Mouse (Mus musculus) lung, adult 2 months (tissue): ENCODE data around the gene Ier2. TPM values are rescaled to one million over a fixed set of nuclear protein-coding genes. Genes with fewer than 3 reads are reported as not detected.
A peak's percentile ranks its signal among the peaks of the same experiment; 100 is the strongest.

Experiments
- DNase-seq: peaks from one replicate; pipeline ENCODE4 v3.0.0; 2022
- H3K4me1 ChIP-seq: fragments of 200-500 bp; 2 replicates; pipeline ENCODE4 v1.6.1; 2011; ENCODE audit warnings: low read length; ENCODE audit not compliant: control insufficient read depth, insufficient read depth
- H3K4me3 ChIP-seq: fragments of 200-500 bp; replicated peaks from 2 replicates; pipeline ENCODE3; 2011; ENCODE audit warnings: low read depth, mild to moderate bottlenecking, control low read depth, low read length; ENCODE audit errors: extremely low read depth
- CTCF ChIP-seq: fragments of 200-500 bp; IDR thresholded peaks from 2 replicates; pipeline ENCODE4 v1.5.1; 2011; ENCODE audit warnings: mild to moderate bottlenecking, low read length, control low read depth; ENCODE audit not compliant: insufficient read depth
- POLR2A ChIP-seq: fragments of 200-500 bp; IDR thresholded peaks from 2 replicates; pipeline ENCODE4 v1.6.1; 2011; ENCODE audit warnings: low read depth, mild to moderate bottlenecking, control low read depth, low read length, borderline replicate concordance; ENCODE audit errors: extremely low read depth
- WGBS: fragments of 180-500 bp; shearing (Covaris S2); methylation state at CpG from one replicate; pipeline ENCODE4 v1.1.7; 2018; 5-methylcytosine and 5-hydroxymethylcytosine counted together
- polyA plus RNA-seq: library from polyadenylated mRNA; depleted of rRNA; stranded (reverse); fragments of >200 nt; gene quantifications from 2 replicates; pipeline ENCODE4 v1.2.3, GENCODE M21; 2012

Gene Ier2
- polyA plus RNA-seq, 1 experiment: 47.1 TPM

DNA sequence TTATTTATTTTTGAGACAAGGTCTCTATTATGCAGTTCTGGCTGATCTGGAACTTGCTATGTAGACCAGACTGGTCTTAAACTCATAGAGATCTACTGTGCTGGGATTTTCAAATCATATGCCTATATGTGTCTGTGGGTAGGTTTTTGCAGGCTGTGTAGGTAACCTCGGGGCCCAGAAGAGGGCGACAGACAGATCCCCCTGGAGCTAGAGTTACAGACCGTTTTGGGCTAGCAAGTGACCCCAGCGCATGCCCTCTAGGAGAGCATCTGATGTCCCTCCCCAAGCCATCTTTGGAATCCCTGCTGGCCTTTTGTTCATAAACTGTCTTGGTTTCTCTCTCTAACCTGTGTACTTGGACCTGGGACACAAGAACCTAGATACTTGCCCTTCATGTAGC is 8.1 kb downstream of the Ier2 start:
- 43% methylated on average over 4 of the region's 4 CpGs for WGBS
- no peak for DNase-seq
- Histone ChIP-seq H3K4me1 (peaks cover 6% of the 10 kb centered on the region), H3K4me3 (no peak overlapping the region)
- TF ChIP-seq CTCF (no peak), POLR2A (no peak)

GRCm38 (mm10) chr8:84653092-84653631 is 9.5 kb downstream of the Ier2 start:
- no peak for TF ChIP-seq CTCF
- no peak for TF ChIP-seq POLR2A
- Histone ChIP-seq H3K4me1 (peaks cover 2% of the 10 kb centered on the region), H3K4me3 (no peak overlapping the region)
- DNase-seq: no peak
- WGBS: 53% methylated on average over 9 of the region's 9 CpGs

GRCm38 (mm10) chr8:84650213-84650612 is 12.4 kb downstream of the Ier2 start:
- WGBS: 66% methylated on average over 3 of the region's 3 CpGs
- Histone ChIP-seq H3K4me3 (no peak overlapping the region), H3K4me1 (peaks cover 7% of the 10 kb centered on the region)
- TF ChIP-seq POLR2A (no peak), CTCF (no peak)
- DNase-seq: no peak

DNA sequence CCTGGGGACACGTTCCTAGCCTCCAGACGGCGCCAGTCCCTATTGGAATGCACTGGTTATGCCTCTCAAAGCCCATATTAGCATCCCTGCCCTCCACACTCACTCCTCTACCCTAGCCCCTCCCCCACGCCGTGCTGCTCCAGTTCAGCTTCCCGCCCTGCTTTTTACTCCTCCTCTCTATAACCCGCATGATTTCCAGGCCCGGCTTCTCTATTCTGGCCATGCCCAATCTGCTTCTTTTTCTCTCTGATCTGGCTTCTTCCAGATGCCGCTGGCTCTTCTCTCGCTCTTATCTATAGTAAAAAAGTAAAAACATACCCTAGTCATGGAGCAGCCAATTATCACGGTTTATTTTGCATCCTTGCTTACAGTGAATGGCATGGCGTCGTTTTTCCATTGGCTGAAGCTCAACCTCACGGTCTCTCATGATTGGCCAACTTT is 15.2 kb downstream of the Ier2 start:
- no peak for TF ChIP-seq POLR2A
- 0 out of 2 replicates have a peak, but pooled peaks have one; percentile 12 for TF ChIP-seq CTCF
- H3K4me1 ChIP-seq: peaks cover 7% of the 10 kb centered on the region
- WGBS: 7% methylated on average over 14 of the region's 14 CpGs
- DNase-seq: no peak
- no peak overlapping the region for H3K4me3 ChIP-seq

DNA sequence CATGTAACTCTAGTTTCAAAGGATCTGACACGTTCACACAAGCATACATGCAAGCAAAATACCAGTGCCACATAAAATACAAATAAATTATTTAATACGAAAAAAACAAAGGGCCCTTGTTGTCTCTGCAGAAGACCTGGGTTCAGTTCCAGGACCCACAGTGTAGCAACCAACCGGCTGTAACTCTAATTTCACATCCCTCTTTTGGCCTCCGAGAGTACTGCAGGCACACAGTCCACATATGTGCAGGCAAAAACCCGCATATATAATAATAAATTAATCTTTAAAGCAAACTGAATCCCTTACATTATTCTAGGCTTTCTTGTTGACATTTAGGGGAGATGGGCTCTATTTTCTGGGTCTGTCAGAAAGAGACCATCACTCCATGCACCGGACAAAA is 15.9 kb downstream of the Ier2 start:
- peaks cover 7% of the 10 kb centered on the region for H3K4me1 ChIP-seq
- H3K4me3 ChIP-seq: no peak overlapping the region
- TF ChIP-seq CTCF (no peak), POLR2A (no peak)
- WGBS: 58% methylated on average over 6 of the region's 6 CpGs
- no peak for DNase-seq

DNA sequence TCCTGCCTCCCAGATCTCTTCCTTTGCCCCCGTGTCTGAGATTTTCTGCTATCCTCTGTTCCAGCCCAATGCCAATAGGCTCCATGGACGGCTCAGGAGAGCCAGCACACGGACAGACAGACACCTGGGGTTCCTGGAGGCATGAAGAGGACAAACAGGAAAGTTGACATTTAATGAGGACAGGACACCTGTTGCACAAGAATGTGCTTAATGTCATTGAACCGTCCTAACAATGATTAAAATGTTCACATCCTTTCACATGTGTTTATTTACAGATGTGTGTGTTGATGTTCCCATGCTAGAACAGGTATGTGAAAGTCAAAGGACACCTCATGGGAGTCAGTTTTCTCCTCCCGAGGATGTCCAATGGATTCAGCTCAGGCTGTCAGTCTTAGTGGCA is 19.6 kb downstream of the Ier2 start:
- 61% methylated on average over 5 of the region's 5 CpGs for WGBS
- no peak for DNase-seq
- TF ChIP-seq CTCF (no peak), POLR2A (no peak)
- no peak overlapping the region for H3K4me3 ChIP-seq
- peaks cover 7% of the 10 kb centered on the region for H3K4me1 ChIP-seq

DNA sequence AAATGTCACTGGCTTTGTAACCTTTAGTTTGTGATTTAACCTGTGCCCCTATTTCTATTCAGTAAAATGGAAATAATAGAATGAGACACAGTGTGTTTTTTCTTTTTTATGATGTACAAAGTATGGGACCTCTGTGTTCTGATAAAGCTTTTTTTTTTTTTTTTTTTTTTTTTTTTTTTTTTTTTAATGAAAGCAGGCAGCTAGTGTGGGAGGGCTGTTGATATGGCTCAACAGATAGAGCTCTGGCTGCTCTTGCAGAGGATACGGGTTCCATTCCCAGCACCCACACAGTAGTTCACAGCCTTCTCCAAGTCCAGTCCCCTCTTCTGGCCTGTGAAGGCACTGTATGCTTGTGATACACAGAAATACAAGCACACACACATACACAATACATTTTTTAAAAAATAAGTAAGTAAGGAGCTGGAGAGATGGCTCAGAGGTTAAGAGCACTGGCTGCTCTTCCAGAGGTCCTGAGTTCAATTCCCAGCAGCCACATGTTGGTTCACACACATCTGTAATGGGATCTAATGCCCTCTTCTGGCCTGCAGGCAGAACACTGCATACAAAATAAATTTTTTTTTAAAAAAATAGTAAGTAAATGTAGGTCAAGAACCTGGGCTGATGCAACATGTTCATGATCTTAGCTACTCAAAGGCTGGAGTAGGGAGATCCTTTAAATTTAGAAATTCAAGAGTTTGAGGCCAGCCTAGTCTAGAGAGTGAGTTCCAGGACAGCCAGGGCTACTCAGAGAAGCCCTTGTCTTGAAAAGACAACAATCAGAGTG is 20.9 kb downstream of the Ier2 start:
- 96% methylated on average over 1 of the region's 1 CpGs for WGBS
- H3K4me3 ChIP-seq: no peak overlapping the region
- no peaks in the 10 kb centered on the region for H3K4me1 ChIP-seq
- DNase-seq: no peak
- TF ChIP-seq POLR2A (no peak), CTCF (no peak)

DNA sequence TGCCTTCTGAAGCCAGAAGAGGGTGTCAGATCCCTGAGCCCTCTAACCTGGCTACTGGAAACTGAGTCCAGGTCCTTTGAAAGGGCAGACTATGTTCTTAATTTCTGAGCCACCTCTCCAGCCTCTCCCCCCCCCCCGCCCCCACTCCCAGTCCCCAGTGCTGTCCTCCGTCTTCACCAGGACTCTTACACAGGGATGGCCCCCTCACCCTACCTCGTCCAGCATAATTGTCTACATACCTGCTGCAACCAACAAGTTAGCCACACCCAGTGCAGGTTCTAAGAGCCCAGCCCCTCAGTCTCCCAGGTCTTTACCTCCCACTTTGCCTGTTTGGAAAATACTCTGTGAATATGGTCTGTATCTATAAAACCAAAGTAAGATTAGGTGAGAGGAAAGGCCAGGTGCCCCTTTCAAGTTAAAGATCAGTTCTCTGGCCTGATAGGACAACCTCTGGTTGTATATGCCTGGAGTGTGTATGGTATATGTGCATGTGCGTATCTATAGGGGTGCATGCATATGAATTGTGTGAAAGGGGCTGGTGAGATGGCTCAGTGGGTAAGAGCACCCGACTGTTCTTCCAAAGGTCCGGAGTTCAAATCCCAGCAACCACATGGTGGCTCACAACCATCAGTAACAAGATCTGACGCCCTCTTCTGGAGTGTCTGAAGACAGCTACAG is 21.9 kb downstream of the Ier2 start:
- DNase-seq: no peak
- no peak for TF ChIP-seq CTCF
- no peak for TF ChIP-seq POLR2A
- no peak overlapping the region for H3K4me3 ChIP-seq
- no peaks in the 10 kb centered on the region for H3K4me1 ChIP-seq
- WGBS: 72% methylated on average over 7 of the region's 7 CpGs

DNA sequence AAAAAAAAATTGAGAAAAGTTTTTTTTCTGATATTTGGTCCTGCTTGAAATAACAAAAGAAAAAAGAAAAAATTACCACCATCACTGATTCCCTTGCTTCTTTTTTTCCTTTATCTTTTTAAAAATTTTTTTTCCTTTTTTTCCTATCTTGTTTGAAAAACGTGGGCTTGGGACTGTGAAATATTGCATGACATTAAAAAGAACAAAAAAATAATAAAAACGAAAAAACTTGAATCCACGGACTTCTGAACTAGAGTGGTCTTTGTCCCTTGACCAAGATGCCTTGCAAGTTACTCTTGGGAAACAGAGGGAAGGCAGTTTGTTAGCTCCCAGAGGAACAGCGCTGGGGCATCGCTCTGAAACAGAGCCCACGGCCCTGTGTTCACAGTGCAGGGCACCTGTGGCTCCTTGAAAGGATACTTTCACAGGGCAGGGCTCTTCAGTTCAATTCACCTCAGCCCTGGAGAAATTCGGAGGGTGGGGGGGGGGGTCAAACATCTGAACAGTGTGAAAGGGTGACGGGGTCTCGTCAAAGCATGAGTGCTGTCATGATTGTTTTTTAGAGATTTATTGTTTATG is 22.6 kb downstream of the Ier2 start:
- no peak for TF ChIP-seq CTCF
- no peak for TF ChIP-seq POLR2A
- Histone ChIP-seq H3K4me3 (peak overlapping the region; percentile 86), H3K4me1 (no peaks in the 10 kb centered on the region)
- WGBS: 19% methylated on average over 9 of the region's 9 CpGs
- DNase-seq: no peak
